Mouse (Mus musculus) forebrain, postnatal 0 days (tissue): Measurements from ENCODE around the gene Zfp750. TPM values are rescaled to one million over a fixed set of nuclear protein-coding genes. Genes with fewer than 3 reads are reported as not detected.
A peak's percentile ranks its signal among the peaks of the same experiment; 100 is the strongest.

ENCODE experiments used
- ATAC-seq: fragments of 200-750 bp; cut with Nextera tagmentation; 2 replicates; pipeline ENCODE4 v1.8.0; 2017; ENCODE audit warnings: mild to moderate bottlenecking, moderate library complexity
- DNase-seq: peaks from one replicate; pipeline ENCODE4 v3.0.0-alpha.2; 2015
- H3K27ac ChIP-seq: fragments of 300-500 bp; sonication (generic); 2 replicates; pipeline ENCODE4 v1.5.1; 2014; ENCODE audit warnings: low read depth, mild to moderate bottlenecking, antibody characterized with exemption, low read length, moderate library complexity, mixed read lengths
- H3K27me3 ChIP-seq: fragments of 300-500 bp; sonication (generic); 2 replicates; pipeline ENCODE4 v1.6.1; 2014; ENCODE audit warnings: mild to moderate bottlenecking, low read length, mixed read lengths; ENCODE audit not compliant: insufficient read depth
- H3K36me3 ChIP-seq: fragments of 300-500 bp; sonication (generic); 2 replicates; pipeline ENCODE4 v1.6.1; 2014; ENCODE audit warnings: mild to moderate bottlenecking, moderate library complexity; ENCODE audit not compliant: insufficient read depth
- H3K4me1 ChIP-seq: fragments of 300-500 bp; sonication (generic); 2 replicates; pipeline ENCODE4 v1.6.1; 2014; ENCODE audit warnings: antibody characterized with exemption; ENCODE audit not compliant: insufficient read depth
- H3K4me2 ChIP-seq: fragments of 300-500 bp; sonication (generic); 2 replicates; pipeline ENCODE4 v1.6.1; 2014; ENCODE audit warnings: low read depth, mild to moderate bottlenecking, moderate library complexity
- H3K4me3 ChIP-seq: fragments of 300-500 bp; sonication (generic); 2 replicates; pipeline ENCODE4 v1.5.1; 2014; ENCODE audit warnings: low read depth, low read length, mixed read lengths
- H3K9ac ChIP-seq: fragments of 300-500 bp; sonication (generic); 2 replicates; pipeline ENCODE4 v1.6.1; 2014; ENCODE audit warnings: mild to moderate bottlenecking
- H3K9me3 ChIP-seq: fragments of 300-500 bp; sonication (generic); 2 replicates; pipeline ENCODE4 v1.6.1; 2016; ENCODE audit warnings: low read length
- CTCF ChIP-seq: sonication (generic); IDR thresholded peaks from 2 replicates; pipeline ENCODE4 v1.5.1; 2016; ENCODE audit warnings: antibody characterized with exemption, control low read depth, low read depth
- WGBS: fragments of 180-500 bp; shearing (Covaris S2); extraction: QIAGEN DNeasy Blood & Tissue Kit; methylation state at CpG from one replicate; pipeline ENCODE4 v1.1.7; 2014; 5-methylcytosine and 5-hydroxymethylcytosine counted together
- polyA plus RNA-seq: library from polyadenylated mRNA; unstranded; fragments of >200 nt; fragmentation: Nextera tagmentation; extraction: Ambion mirVana; gene quantifications from 2 replicates; pipeline ENCODE4 v1.2.1, GENCODE M21; 2015
- total RNA-seq: library from RNA; depleted of rRNA; stranded (reverse); fragments of >200 nt; gene quantifications from 2 replicates; pipeline ENCODE4 v1.2.3, GENCODE M21; 2014

Zfp750 gene
- total and polyA plus RNA-seq, 2 experiments from 2014 or later: 0.14 to 0.18 TPM

- 72% methylated on average over 1 of the region's 1 CpGs for WGBS
- Histone ChIP-seq H3K4me2 (no peak overlapping the region), H3K4me1 (no peaks in the 10 kb centered on the region), H3K36me3 (no peaks in the 10 kb centered on the region; the same call in 1 of the 2 replicates), H3K27ac (no peak overlapping the region), H3K27me3 (no peaks in the 10 kb centered on the region), H3K9ac (no peak overlapping the region), H3K4me3 (no peak overlapping the region), H3K9me3 (no peaks in the 10 kb centered on the region)
- DNase-seq (no peak), ATAC-seq (no peak)
- no peak for TF ChIP-seq CTCF
Measured at GRCm38 (mm10) chr11:121556727-121557126, 37.6 kb upstream of the Zfp750 start.

- no peaks in the 10 kb centered on the region for H3K27me3 ChIP-seq
- H3K9ac ChIP-seq: no peak overlapping the region
- no peaks in the 10 kb centered on the region; the same call in 1 of the 2 replicates for H3K36me3 ChIP-seq
- H3K4me2 ChIP-seq: no peak overlapping the region
- H3K27ac ChIP-seq: no peak overlapping the region
- H3K4me1 ChIP-seq: peaks cover 16% of the 10 kb centered on the region
- no peak for TF ChIP-seq CTCF
- WGBS: 97% methylated on average over 3 of the region's 3 CpGs
- ATAC-seq: no peak
- H3K9me3 ChIP-seq: no peaks in the 10 kb centered on the region
- DNase-seq: no peak
- H3K4me3 ChIP-seq: no peak overlapping the region
Measured at GRCm38 (mm10) chr11:121553458-121553857, 34.3 kb upstream of the Zfp750 start.

GRCm38 (mm10) chr11:121552846-121553457, 33.8 kb upstream of the Zfp750 start:
- 82% methylated on average over 7 of the region's 7 CpGs for WGBS
- Histone ChIP-seq H3K4me1 (peaks cover 17% of the 10 kb centered on the region), H3K27ac (no peak overlapping the region), H3K4me3 (no peak overlapping the region), H3K9me3 (no peaks in the 10 kb centered on the region), H3K36me3 (no peaks in the 10 kb centered on the region; the same call in 1 of the 2 replicates), H3K4me2 (no peak overlapping the region), H3K27me3 (no peaks in the 10 kb centered on the region), H3K9ac (no peak overlapping the region)
- TF ChIP-seq CTCF: no peak
- no peak for ATAC-seq
- no peak for DNase-seq

- ATAC-seq: 0 out of 2 replicates have a peak, but pooled peaks have one; percentile 9
- H3K4me2 ChIP-seq: no peak overlapping the region
- H3K36me3 ChIP-seq: no peaks in the 10 kb centered on the region; the same call in 1 of the 2 replicates
- no peaks in the 10 kb centered on the region for H3K27me3 ChIP-seq
- peaks cover 17% of the 10 kb centered on the region for H3K4me1 ChIP-seq
- TF ChIP-seq CTCF: no peak
- DNase-seq: peak; percentile 8
- no peak overlapping the region for H3K9ac ChIP-seq
- no peak overlapping the region for H3K4me3 ChIP-seq
- 58% methylated on average over 4 of the region's 4 CpGs for WGBS
- H3K9me3 ChIP-seq: no peaks in the 10 kb centered on the region
- H3K27ac ChIP-seq: no peak overlapping the region
Measured at GRCm38 (mm10) chr11:121552167-121552566, 33.0 kb upstream of the Zfp750 start.

GRCm38 (mm10) chr11:121551206-121551799, 32.2 kb upstream of the Zfp750 start:
- Histone ChIP-seq H3K36me3 (no peaks in the 10 kb centered on the region; the same call in 1 of the 2 replicates), H3K9me3 (no peaks in the 10 kb centered on the region), H3K27ac (no peak overlapping the region), H3K4me2 (no peak overlapping the region), H3K27me3 (no peaks in the 10 kb centered on the region), H3K9ac (no peak overlapping the region), H3K4me1 (peaks cover 17% of the 10 kb centered on the region), H3K4me3 (no peak overlapping the region)
- ATAC-seq (no peak), DNase-seq (no peak)
- TF ChIP-seq CTCF: no peak
- 85% methylated on average over 5 of the region's 5 CpGs for WGBS

GRCm38 (mm10) chr11:121549843-121550647, 30.9 kb upstream of the Zfp750 start:
- Histone ChIP-seq H3K4me2 (no peak overlapping the region), H3K9ac (no peak overlapping the region), H3K27me3 (no peaks in the 10 kb centered on the region), H3K4me1 (peaks cover 17% of the 10 kb centered on the region), H3K4me3 (no peak overlapping the region), H3K9me3 (no peaks in the 10 kb centered on the region), H3K27ac (0 out of 2 replicates have a peak overlapping the region, but pooled peaks have one; percentile 24), H3K36me3 (no peaks in the 10 kb centered on the region; the same call in 1 of the 2 replicates)
- ATAC-seq (peak; percentile 51), DNase-seq (peak; percentile 14)
- TF ChIP-seq CTCF: no peak; the same call in 1 of the 2 replicates
- WGBS: 24% methylated on average over 17 of the region's 17 CpGs
